Mouse (Mus musculus) cerebellum, adult 11-12 months (tissue): Measurements from ENCODE around the gene Ambra1.
A peak's percentile ranks its signal among the peaks of the same experiment; 100 is the strongest.

Source experiments
- DNase-seq: peaks from one replicate; pipeline ENCODE4 v3.0.0; 2022

Gene Ambra1

DNA sequence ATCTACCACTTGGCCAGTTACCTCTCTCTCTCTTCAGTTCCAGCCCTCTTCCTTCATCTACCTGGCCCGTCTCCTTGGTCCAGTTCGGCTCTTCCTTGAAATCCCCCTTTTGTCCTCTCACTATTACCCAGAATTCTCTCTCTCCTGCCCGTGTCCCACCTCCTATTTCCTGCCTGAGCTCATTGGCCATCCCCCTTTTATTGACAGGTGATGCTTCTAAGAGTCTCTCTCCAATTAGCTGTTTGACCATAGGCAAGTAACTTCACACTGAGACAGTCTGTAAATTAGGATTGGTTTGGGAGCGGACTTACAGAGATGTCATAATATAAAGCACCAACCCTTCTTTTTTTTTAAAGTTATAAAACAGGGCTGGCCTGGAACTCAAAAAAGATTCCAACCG, 14.8 kb downstream of the Ambra1 start:
- DNase-seq = no peak

DNA sequence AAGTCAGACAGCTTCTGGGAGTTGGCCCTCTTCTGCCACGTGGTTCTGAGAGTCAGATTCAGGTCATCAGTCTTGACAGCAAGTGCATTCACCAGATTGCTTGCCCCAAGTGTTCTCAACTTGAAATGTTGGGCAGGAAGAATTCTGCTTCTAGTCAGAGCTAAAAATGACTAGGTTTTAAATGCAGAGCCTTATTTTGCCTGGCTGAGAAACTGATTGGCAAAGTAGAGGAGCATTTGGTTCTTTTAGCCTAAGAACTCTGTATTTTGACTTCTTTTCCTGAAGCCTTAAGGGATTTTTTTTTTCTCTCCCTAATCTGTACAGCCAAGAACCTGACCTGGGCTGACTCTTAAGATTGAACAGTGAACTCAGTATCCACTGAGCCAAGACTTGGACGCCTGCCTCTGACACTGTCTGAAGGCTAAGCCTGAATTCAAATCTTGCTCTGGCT, 19.9 kb downstream of the Ambra1 start:
- DNase-seq = peak; percentile 29

DNA sequence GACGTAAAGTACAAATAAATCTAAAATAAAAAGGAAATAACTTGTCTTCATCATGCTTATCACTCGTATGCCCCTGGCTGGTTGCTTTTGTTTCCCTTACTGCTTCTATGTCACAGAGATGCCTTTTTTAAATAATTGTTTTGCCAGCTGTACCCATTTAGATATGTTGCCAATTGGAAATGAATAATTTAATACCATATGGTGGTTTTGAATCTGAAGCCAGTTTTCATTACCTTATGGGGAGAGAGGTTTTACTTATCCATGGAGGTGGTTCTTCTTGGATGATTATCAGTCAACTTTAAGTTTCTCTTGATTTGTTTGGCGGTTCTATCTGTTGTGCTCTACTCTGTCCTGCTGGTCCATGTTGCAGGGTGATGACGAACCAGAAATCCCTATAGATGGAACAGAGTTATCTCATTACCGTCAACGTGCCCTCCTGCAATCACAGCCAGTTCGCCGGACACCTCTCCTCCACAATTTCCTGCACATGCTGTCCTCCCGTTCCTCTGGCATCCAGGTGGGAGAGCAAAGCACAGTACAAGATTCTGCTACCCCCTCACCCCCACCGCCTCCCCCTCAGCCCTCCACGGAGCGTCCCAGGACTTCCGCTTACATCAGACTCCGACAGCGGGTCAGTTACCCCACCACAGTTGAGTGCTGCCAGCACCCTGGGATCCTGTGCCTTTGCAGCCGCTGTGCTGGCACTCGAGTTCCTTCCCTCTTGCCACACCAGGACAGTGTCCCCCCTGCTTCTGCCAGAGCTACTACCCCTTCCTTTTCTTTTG, 42.2 kb downstream of the Ambra1 start:
- DNase-seq = peak; percentile 65

- DNase-seq = peak; percentile 53
Measured at GRCm38 (mm10) chr2:91773309-91773708, 43.4 kb downstream of the Ambra1 start.

- DNase-seq = peak; percentile 23
Measured at GRCm38 (mm10) chr2:91779166-91779565, 49.2 kb downstream of the Ambra1 start.

GRCm38 (mm10) chr2:91791621-91792020, 61.7 kb downstream of the Ambra1 start:
- DNase-seq = no peak

DNA sequence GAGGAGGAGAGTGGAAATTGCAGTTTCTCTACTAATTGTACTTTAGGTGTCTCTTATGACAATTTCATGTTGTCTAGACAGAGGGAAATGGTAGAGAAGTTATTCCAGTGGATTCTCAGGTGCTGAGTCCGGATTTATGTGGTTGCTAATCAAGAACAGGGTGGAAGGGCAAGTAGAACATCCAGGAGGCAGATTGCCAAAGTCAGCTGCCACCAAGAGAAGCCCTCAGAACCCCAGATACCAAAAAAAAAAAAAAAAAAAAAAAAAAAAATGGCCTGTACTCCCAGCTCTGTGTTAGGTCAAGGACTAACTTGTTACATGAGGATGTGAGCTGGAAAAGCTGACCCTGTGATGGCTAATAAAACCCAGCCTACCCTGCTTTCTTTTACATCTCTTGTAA, 62.4 kb downstream of the Ambra1 start:
- DNase-seq = no peak

DNA sequence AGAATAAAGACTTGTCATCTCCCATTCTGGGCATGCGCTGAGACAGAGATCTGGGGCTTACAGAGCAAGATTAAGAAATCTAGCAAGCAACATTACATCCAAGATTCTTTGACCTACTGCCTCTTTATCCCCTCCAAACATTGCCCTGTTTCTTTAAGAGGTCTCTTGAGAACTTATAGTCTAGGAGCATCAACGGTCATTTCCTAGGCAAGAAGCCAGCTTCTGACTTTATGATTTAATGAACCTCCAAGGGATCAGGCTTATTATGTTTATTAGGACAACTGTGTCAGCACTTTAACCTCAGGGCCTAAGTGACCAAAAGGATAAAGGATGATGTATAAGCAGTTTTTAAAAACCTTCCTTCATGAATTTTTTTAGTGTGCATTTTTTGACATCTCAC, 64.5 kb downstream of the Ambra1 start:
- no peak for DNase-seq

DNA sequence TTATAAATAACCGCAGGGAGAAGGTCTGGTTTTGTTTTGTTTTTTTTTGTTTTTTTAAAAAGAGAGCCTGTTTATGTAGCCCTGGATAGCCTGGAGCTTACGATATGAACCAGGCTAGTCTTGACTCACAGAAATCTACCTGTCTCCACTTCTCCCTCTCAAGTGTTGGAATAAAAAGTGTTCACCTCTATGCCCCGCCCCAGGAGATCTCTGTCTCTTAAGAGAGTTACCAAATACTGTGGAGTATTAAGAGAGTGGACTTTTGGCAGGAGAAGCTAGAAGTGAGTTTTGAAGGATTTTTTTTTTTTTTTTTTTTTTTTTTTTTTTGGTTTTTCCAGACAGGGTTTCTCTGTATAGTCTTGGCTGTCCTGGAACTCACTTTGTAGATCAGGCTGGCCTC, 65.2 kb downstream of the Ambra1 start:
- no peak for DNase-seq

- no peak for DNase-seq
Measured at GRCm38 (mm10) chr2:91811433-91811832, 81.5 kb downstream of the Ambra1 start.

- DNase-seq = no peak
Measured at GRCm38 (mm10) chr2:91816741-91817140, 86.8 kb downstream of the Ambra1 start.

GRCm38 (mm10) chr2:91832227-91832626, 102.3 kb downstream of the Ambra1 start:
- no peak for DNase-seq

DNA sequence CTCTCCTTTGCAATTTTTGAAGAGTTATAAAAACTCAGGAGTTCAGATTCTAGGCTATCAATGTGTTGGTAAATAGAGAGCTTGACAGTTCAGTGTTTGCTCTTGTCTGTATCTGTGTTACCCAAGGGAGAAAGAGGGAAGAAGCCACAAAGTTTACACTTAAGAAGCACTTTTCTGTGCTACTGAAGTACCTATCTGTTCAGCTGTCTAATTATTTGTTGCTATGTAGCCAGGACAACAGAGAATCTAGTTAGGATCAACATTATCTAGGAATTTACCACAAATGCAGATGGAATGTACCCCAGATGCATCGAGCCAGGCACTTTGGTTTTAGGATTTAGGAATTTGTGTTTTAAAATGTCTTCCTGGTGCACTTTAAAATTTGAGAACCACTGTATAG, 104.3 kb downstream of the Ambra1 start:
- no peak for DNase-seq

DNA sequence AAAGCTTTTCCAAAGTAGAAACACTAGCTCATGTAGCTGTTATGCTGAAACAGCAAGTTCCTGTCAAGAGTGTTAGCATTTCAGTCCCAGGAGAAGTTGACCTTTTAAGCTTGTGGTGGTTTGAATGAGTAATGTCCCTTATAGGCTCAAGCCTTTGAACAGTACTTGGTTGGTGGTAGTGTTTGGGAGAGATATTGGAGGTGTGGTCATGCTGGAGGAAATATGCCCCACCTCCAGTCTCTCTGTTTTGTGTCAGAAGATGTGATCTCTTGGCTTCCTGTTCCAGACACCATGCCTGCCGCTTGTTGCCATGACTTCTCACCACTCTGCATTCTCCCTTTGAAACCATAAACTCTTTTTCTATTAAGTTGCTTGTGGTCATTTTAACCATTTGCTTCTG, 105.1 kb downstream of the Ambra1 start:
- no peak for DNase-seq

DNA sequence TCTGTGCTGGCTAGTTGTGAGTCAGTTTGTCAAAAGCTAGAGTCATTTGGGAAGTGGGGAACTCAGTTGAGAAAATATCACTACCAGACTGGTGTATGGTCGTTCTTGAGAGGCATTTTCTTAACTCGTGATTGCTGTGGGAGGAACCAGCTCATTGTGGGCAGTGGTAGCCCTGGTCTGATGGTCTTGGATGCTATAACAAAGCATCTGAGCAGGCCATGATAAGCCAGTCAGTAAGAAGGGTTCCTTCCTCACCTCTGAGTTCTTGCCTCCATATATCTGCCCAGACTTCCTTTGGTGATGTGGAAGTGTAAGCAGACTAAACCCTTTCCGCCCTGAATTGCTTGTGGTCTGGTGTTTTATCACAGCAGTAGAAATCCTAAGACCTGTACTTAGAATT, 105.7 kb downstream of the Ambra1 start:
- no peak for DNase-seq

GRCm38 (mm10) chr2:91844085-91844484, 114.2 kb downstream of the Ambra1 start:
- no peak for DNase-seq

- DNase-seq = peak; percentile 31
Measured at GRCm38 (mm10) chr2:91852446-91853191, 122.7 kb downstream of the Ambra1 start.

- DNase-seq = no peak
Measured at GRCm38 (mm10) chr2:91854575-91854974, 124.6 kb downstream of the Ambra1 start.

DNA sequence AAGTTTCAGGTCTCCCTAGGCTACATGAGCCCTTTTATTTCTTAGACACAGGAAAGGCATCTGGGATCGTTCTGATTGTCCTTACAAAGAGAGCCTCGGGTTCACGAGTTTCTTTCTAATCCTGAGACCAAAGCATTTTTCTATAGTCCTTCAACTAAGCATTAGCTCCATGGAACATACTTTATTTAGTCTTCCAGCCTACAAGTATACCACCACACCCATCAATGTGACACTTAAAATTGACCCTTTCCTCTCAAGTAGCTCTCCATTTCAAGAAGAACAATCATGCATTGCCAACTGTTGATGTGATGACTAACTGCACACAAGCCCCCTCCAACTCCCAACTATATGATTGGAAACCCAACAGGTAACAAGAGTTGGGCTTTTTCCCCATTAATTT, 127.0 kb downstream of the Ambra1 start:
- no peak for DNase-seq

DNA sequence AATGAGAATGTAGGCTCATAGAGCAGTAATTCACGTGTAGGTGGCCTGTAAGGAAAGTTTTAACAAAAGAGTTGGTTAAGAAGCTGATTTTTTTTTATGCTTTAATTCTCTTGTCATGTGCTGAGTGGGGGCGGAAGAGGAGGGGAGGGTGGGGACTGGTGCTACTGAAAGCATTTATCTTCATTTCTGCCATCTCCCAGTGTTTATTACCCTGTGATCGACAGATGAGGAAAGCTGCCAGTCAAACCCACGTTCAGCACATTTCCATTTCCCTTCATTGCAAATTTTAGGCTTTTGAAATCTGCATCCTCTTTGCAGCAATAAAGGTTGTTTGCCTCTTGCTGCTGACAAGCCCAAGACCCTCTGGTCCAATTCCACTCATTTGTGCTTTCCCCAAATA, 129.5 kb downstream of the Ambra1 start:
- DNase-seq = no peak

- peak; percentile 22 for DNase-seq
Measured at GRCm38 (mm10) chr2:91870754-91871153, 140.8 kb downstream of the Ambra1 start.

DNA sequence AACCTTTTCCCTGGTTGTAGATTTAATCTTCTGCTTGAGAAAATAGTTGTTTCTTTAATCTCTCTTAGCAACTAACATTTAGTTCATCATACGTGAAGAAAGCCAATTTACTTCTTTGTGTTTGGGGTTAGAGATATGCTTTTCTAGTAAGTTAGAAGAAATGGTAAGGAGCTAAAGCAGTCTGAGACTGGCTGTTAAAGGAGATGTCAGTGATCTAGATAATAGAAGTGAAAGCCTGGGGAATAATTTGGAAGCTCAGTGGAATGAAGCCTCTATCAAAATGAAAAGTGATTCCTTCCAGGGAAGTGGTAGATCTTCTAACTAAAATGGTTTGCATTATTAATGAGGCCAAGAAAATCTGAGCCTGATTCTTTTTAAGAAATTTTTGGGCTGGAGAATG, 141.3 kb downstream of the Ambra1 start:
- no peak for DNase-seq

DNA sequence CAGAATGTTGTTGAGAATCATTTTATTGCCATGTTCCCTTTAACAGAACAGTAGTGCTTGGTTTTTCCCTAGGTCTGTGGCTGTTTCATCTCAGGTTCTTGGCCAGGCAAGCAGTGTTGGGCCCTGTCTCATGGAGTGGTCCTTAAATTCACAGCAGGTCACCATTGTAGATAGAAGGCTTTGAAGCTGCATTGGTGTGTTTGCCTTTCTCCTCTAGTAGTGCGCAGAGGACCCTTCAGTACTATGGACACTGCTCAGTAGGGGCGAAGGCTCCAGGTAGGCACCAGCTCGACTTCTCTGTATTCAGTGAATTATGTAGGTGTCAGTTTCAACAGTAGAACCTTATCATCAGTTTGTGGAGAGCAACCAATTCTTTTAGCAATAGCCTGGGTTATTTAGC, 142.7 kb downstream of the Ambra1 start:
- DNase-seq = no peak
